Mouse (Mus musculus) C2C12 (cell line): ENCODE results near the gene Tpm3. TPM values are rescaled to one million over a fixed set of nuclear protein-coding genes. Genes with fewer than 3 reads are reported as not detected.

Source experiments
- H3K27me3 ChIP-seq: one replicate; pipeline ENCODE4 v1.6.1; 2011; ENCODE audit not compliant: control insufficient read depth, insufficient read depth, insufficient read length
- H3K36me3 ChIP-seq: one replicate; pipeline ENCODE4 v1.6.1; 2011; ENCODE audit not compliant: control insufficient read depth, insufficient read depth
- H3K4me3 ChIP-seq: one replicate; pipeline ENCODE4 v1.5.1; 2011; ENCODE audit warnings: mild to moderate bottlenecking, control low read depth; ENCODE audit not compliant: poor library complexity, insufficient read depth, severe bottlenecking
- H3K79me2 ChIP-seq: one replicate; pipeline ENCODE4 v1.6.1; 2011; ENCODE audit not compliant: control insufficient read depth, insufficient read depth
- H3K79me3 ChIP-seq: one replicate; pipeline ENCODE4 v1.6.1; 2011; ENCODE audit warnings: low read depth, control low read depth
- H3ac ChIP-seq: one replicate; pipeline ENCODE3; 2011; ENCODE audit warnings: low read depth; ENCODE audit not compliant: control insufficient read depth, insufficient read length
- CEBPB ChIP-seq: IDR thresholded peaks from one replicate; pipeline ENCODE4 v1.6.1; 2011; ENCODE audit warnings: low read depth, mild to moderate bottlenecking, control low read depth, moderate library complexity
- CTCF ChIP-seq: IDR thresholded peaks from one replicate; pipeline ENCODE4 v1.5.1; 2011; ENCODE audit not compliant: control insufficient read depth, insufficient read depth, insufficient read length
- FOSL1 ChIP-seq: IDR thresholded peaks from one replicate; pipeline ENCODE4 v1.8.0; 2011; ENCODE audit warnings: mild to moderate bottlenecking, low read length; ENCODE audit not compliant: poor library complexity, insufficient read depth, severe bottlenecking
- MAX ChIP-seq: IDR thresholded peaks from one replicate; pipeline ENCODE4 v1.6.1; 2011; ENCODE audit warnings: mild to moderate bottlenecking, control low read depth
- MYOD1 ChIP-seq: IDR thresholded peaks from one replicate; pipeline ENCODE4 v1.6.1; 2011; ENCODE audit warnings: low read depth; ENCODE audit not compliant: control insufficient read depth, insufficient read length
- MYOG ChIP-seq: IDR thresholded peaks from one replicate; pipeline ENCODE4 v1.6.1; 2011; ENCODE audit not compliant: control insufficient read depth, insufficient read length; ENCODE audit errors: extremely low read depth
- USF1 ChIP-seq: IDR thresholded peaks from one replicate; pipeline ENCODE4 v1.6.1; 2011; ENCODE audit warnings: low read depth, mild to moderate bottlenecking, control low read depth, moderate library complexity
- polyA plus RNA-seq: library from polyadenylated mRNA; unstranded; fragments of >200 nt; fragmentation: generic; extraction: Trizol; gene quantifications from one replicate; pipeline ENCODE4 v1.2.1, GENCODE M21; 2012; ENCODE audit warnings: missing spikeins

Gene Tpm3
- polyA plus RNA-seq, 1 experiment: 341 TPM

- TF ChIP-seq MAX (no peak), FOSL1 (no peak), CEBPB (no peak), USF1 (no peak)
- H3K79me2 ChIP-seq: no peaks in the 10 kb centered on the region
- H3K27me3 ChIP-seq: no peaks in the 10 kb centered on the region
- H3K79me3 ChIP-seq: peaks cover 4% of the 10 kb centered on the region
- H3K4me3 ChIP-seq: no peak overlapping the region
- H3ac ChIP-seq: no peak overlapping the region
- H3K36me3 ChIP-seq: peaks cover 42% of the 10 kb centered on the region
Observed at GRCm38 (mm10) chr3:90102239-90102638, 29.8 kb downstream of the Tpm3 start.

GRCm38 (mm10) chr3:90103176-90103575 lies 30.7 kb downstream of the Tpm3 start:
- H3ac ChIP-seq: no peak overlapping the region
- no peaks in the 10 kb centered on the region for H3K27me3 ChIP-seq
- H3K4me3 ChIP-seq: no peak overlapping the region
- no peaks in the 10 kb centered on the region for H3K79me2 ChIP-seq
- H3K36me3 ChIP-seq: peaks cover 34% of the 10 kb centered on the region
- H3K79me3 ChIP-seq: peaks cover under 1% of the 10 kb centered on the region
- TF ChIP-seq MYOD1 (no peak), CTCF (no peak), USF1 (no peak), FOSL1 (no peak), CEBPB (no peak), MYOG (no peak), MAX (no peak)

GRCm38 (mm10) chr3:90103938-90104337 lies 31.5 kb downstream of the Tpm3 start, which contains the start of gene Nup210l:
Nup210l (plus strand) TSS chr3:90104132.
- no peak within 1 kb of the TSS for H3ac ChIP-seq
- H3K4me3 ChIP-seq: no peak within 1 kb of the TSS
- peaks cover 26% of the 10 kb centered on the region for H3K36me3 ChIP-seq
- TF ChIP-seq CEBPB (no peak), FOSL1 (no peak), MYOD1 (no peak), CTCF (no peak), MAX (no peak), USF1 (no peak)
- no peaks in the 10 kb centered on the region for H3K27me3 ChIP-seq
- no peaks in the 10 kb centered on the region for H3K79me2 ChIP-seq
- no peaks in the 10 kb centered on the region for H3K79me3 ChIP-seq

GRCm38 (mm10) chr3:90111706-90112105 lies 39.3 kb downstream of the Tpm3 start:
- Histone ChIP-seq H3K4me3 (no peak overlapping the region), H3ac (no peak overlapping the region), H3K79me2 (no peaks in the 10 kb centered on the region), H3K27me3 (no peaks in the 10 kb centered on the region), H3K36me3 (no peaks in the 10 kb centered on the region), H3K79me3 (no peaks in the 10 kb centered on the region)
- TF ChIP-seq MYOD1 (no peak), CEBPB (no peak), USF1 (no peak)

- Histone ChIP-seq H3K36me3 (no peaks in the 10 kb centered on the region), H3K79me2 (no peaks in the 10 kb centered on the region), H3K27me3 (no peaks in the 10 kb centered on the region), H3K4me3 (no peak overlapping the region), H3K79me3 (no peaks in the 10 kb centered on the region), H3ac (no peak overlapping the region)
- no peak for TF ChIP-seq CEBPB
- TF ChIP-seq MAX: no peak
- TF ChIP-seq CTCF: no peak
- no peak for TF ChIP-seq MYOD1
- no peak for TF ChIP-seq MYOG
Observed at GRCm38 (mm10) chr3:90114342-90114741, 41.9 kb downstream of the Tpm3 start.

GRCm38 (mm10) chr3:90115526-90115925 lies 43.1 kb downstream of the Tpm3 start:
- H3K36me3 ChIP-seq: no peaks in the 10 kb centered on the region
- H3K79me3 ChIP-seq: no peaks in the 10 kb centered on the region
- no peak for TF ChIP-seq MAX
- TF ChIP-seq MYOD1: no peak
- no peak for TF ChIP-seq CEBPB
- no peak for TF ChIP-seq MYOG
- TF ChIP-seq USF1: no peak
- no peak for TF ChIP-seq FOSL1
- no peak for TF ChIP-seq CTCF
- no peak overlapping the region for H3ac ChIP-seq
- no peaks in the 10 kb centered on the region for H3K79me2 ChIP-seq
- H3K27me3 ChIP-seq: no peaks in the 10 kb centered on the region
- no peak overlapping the region for H3K4me3 ChIP-seq
